Mouse (Mus musculus) kidney, adult 8-10 months (tissue): ENCODE measurements at regions not wholly inside any gene's neighbourhood (a gene's known extent, or its start where the extent isn't known, plus 50 kb on each side); places are given as distances from the start of the nearest gene placed in this dataset.

Experiments used
- DNase-seq, 2 experiments: peaks; one replicate each; pipeline ENCODE4 v3.0.0; 2022

- peak; percentile 2 for DNase-seq
Observed at GRCm38 (mm10) chr8:62284378-62285110, 161.6 kb upstream of the Anxa10 start.

GRCm38 (mm10) chr8:62250551-62250950 lies 127.6 kb upstream of the Anxa10 start:
- no peak for DNase-seq
